Mouse (Mus musculus) T-helper 2 cell (primary cell): ENCODE results near the gene Ncbp3.

Source experiments
- in situ Hi-C: fragments of 300-600 bp; cut with MboI, MseI; formaldehyde crosslinking; loops from one replicate; pipeline ENCODE4 v1.15.1; 2025; ENCODE audit warnings: high pct_unique_total_duplicates

Gene Ncbp3

GRCm38 (mm10) chr11:73134222-73134621 lies 86.6 kb downstream of the Ncbp3 start:
- in situ Hi-C loops: loop anchor here (10.0 to 25.0 kb wide), 2 partner anchors 603 to 1241 kb away; no protein-coding TSS in a partner anchor

- in situ Hi-C loops: loop anchor here (5.0 to 25.0 kb wide), 3 partner anchors 41 to 1238 kb away; partner anchors contain the start of genes Emc6 and Tax1bp3
Measured at GRCm38 (mm10) chr11:73136587-73136986, 89.0 kb downstream of the Ncbp3 start.

- in situ Hi-C loops: loop anchor here (5.0 to 25.0 kb wide), 3 partner anchors 40 to 1238 kb away; partner anchors contain the start of genes Emc6 and Tax1bp3
Measured at GRCm38 (mm10) chr11:73137116-73137515, 89.5 kb downstream of the Ncbp3 start.

GRCm38 (mm10) chr11:73137591-73138501 lies 90.3 kb downstream of the Ncbp3 start, which contains the start of gene Haspin:
Gene Haspin (minus strand): TSS chr11:73138294.
- in situ Hi-C loops: loop anchor here (5.0 to 25.0 kb wide), 3 partner anchors 39 to 1237 kb away; partner anchors contain the start of genes Emc6 and Tax1bp3
